Mouse (Mus musculus): Measurements from ENCODE around the gene Fv1. TPM values are rescaled to one million over a fixed set of nuclear protein-coding genes. Genes with fewer than 3 reads are reported as not detected.

Fv1 gene
- polyA plus RNA-seq, 1 experiment from 2014 or later = 12.9 TPM

Other genes with a start within 250 kb of the Fv1 start
- gene Zfp979, start 226.5 kb upstream of the Fv1 start, polyA plus RNA-seq (2015; fragmentation: Nextera tagmentation; extraction: Ambion mirVana) = 0.87 and 0.96 TPM in 2 replicates
- gene Zfp534, start 166.4 kb upstream of the Fv1 start, polyA plus RNA-seq (2015; fragmentation: Nextera tagmentation; extraction: Ambion mirVana) = not detected in 2 replicates
- gene Zfp984, start 59.2 kb upstream of the Fv1 start, polyA plus RNA-seq (2015; fragmentation: Nextera tagmentation; extraction: Ambion mirVana) = 6.0 and 6.4 TPM in 2 replicates
- 8.8 and 10.1 TPM in 2 replicates for gene Zfp933, start 20.6 kb upstream of the Fv1 start, polyA plus RNA-seq (2015; fragmentation: Nextera tagmentation; extraction: Ambion mirVana)
- gene Miip, start 163 bp upstream of the Fv1 start, polyA plus RNA-seq (2015; fragmentation: Nextera tagmentation; extraction: Ambion mirVana) = 52.6 and 63.1 TPM in 2 replicates
- gene Mfn2, start 35.7 kb downstream of the Fv1 start, polyA plus RNA-seq (2015; fragmentation: Nextera tagmentation; extraction: Ambion mirVana) = 82.4 and 90.7 TPM in 2 replicates
- 16.3 and 18.1 TPM in 2 replicates for gene Plod1, start 67.8 kb downstream of the Fv1 start, polyA plus RNA-seq (2015; fragmentation: Nextera tagmentation; extraction: Ambion mirVana)
- gene 2510039O18Rik, start 71.9 kb downstream of the Fv1 start, polyA plus RNA-seq (2015; fragmentation: Nextera tagmentation; extraction: Ambion mirVana) = 10.0 and 11.2 TPM in 2 replicates
- not detected in 2 replicates for gene Nppb, start 116.8 kb downstream of the Fv1 start, polyA plus RNA-seq (2015; fragmentation: Nextera tagmentation; extraction: Ambion mirVana)
- 0.83 TPM in 1 of 2 replicates, not detected in the other for gene Nppa, start 131.7 kb downstream of the Fv1 start, polyA plus RNA-seq (2015; fragmentation: Nextera tagmentation; extraction: Ambion mirVana)
- gene Clcn6, start 169.8 kb downstream of the Fv1 start, polyA plus RNA-seq (2015; fragmentation: Nextera tagmentation; extraction: Ambion mirVana) = 34.3 and 40.6 TPM in 2 replicates
- 17.3 and 22.0 TPM in 2 replicates for gene Mthfr, start 170.1 kb downstream of the Fv1 start, polyA plus RNA-seq (2015; fragmentation: Nextera tagmentation; extraction: Ambion mirVana)
- gene Agtrap, start 219.1 kb downstream of the Fv1 start, polyA plus RNA-seq (2015; fragmentation: Nextera tagmentation; extraction: Ambion mirVana) = 4.7 and 5.5 TPM in 2 replicates